Mouse (Mus musculus) hindbrain, embryonic 14.5 days (tissue): ENCODE data around the gene Smyd5. TPM values are rescaled to one million over a fixed set of nuclear protein-coding genes. Genes with fewer than 3 reads are reported as not detected.
"Not testable (repeated sequence)": the region's sequence is repeated elsewhere in the genome, so short reads cannot be mapped to it uniquely, and the experiment has no call there.

Experiments used
- ATAC-seq: fragments of 200-750 bp; cut with Nextera tagmentation; 2 replicates; pipeline ENCODE4 v1.8.0; 2017; ENCODE audit warnings: moderate number of reproducible peaks, mild to moderate bottlenecking, moderate TSS enrichment, moderate library complexity; ENCODE audit not compliant: low FRiP score
- DNase-seq: peaks from one replicate; pipeline ENCODE4 v3.0.0-alpha.2; 2015; ENCODE audit warnings: low spot score
- H3K27ac ChIP-seq: fragments of 300-500 bp; sonication (generic); 2 replicates; pipeline ENCODE4 v1.5.1; 2014; ENCODE audit warnings: mild to moderate bottlenecking, moderate library complexity
- H3K27me3 ChIP-seq: fragments of 300-500 bp; sonication (generic); 2 replicates; pipeline ENCODE4 v1.6.1; 2014; ENCODE audit warnings: mild to moderate bottlenecking, low read length, mixed read lengths; ENCODE audit not compliant: control insufficient read depth, insufficient read depth
- H3K36me3 ChIP-seq: fragments of 300-500 bp; sonication (generic); replicated peaks from 2 replicates; pipeline ENCODE4 v1.6.1; 2014; ENCODE audit not compliant: control insufficient read depth, insufficient read depth
- H3K4me1 ChIP-seq: fragments of 300-500 bp; sonication (generic); replicated peaks from 2 replicates; pipeline ENCODE4 v1.6.1; 2014; ENCODE audit warnings: antibody characterized with exemption, low read length, mixed read lengths; ENCODE audit not compliant: control insufficient read depth, insufficient read depth
- H3K4me2 ChIP-seq: fragments of 300-500 bp; sonication (generic); replicated peaks from 2 replicates; pipeline ENCODE4 v1.6.1; 2014; ENCODE audit warnings: mild to moderate bottlenecking, moderate library complexity
- H3K4me3 ChIP-seq: fragments of 300-500 bp; sonication (generic); replicated peaks from 2 replicates; pipeline ENCODE4 v1.5.1; 2014; ENCODE audit warnings: mild to moderate bottlenecking, low read length
- H3K9ac ChIP-seq: fragments of 300-500 bp; sonication (generic); 2 replicates; pipeline ENCODE4 v1.6.1; 2014
- H3K9me3 ChIP-seq: fragments of 300-500 bp; sonication (generic); 2 replicates; pipeline ENCODE4 v1.6.1; 2016; ENCODE audit warnings: low read length; ENCODE audit not compliant: control insufficient read depth
- WGBS: fragments of 180-500 bp; shearing (Covaris S2); extraction: QIAGEN DNeasy Blood & Tissue Kit; methylation state at CpG from one replicate; pipeline ENCODE4 v1.1.7; 2014; 5-methylcytosine and 5-hydroxymethylcytosine counted together
- polyA plus RNA-seq: library from polyadenylated mRNA; unstranded; fragments of >200 nt; fragmentation: Nextera tagmentation; extraction: Ambion mirVana; gene quantifications from 2 replicates; pipeline ENCODE4 v1.2.1, GENCODE M21; 2014

Smyd5 gene
- polyA plus RNA-seq, 1 experiment from 2014 or later = 58.8 TPM

DNA sequence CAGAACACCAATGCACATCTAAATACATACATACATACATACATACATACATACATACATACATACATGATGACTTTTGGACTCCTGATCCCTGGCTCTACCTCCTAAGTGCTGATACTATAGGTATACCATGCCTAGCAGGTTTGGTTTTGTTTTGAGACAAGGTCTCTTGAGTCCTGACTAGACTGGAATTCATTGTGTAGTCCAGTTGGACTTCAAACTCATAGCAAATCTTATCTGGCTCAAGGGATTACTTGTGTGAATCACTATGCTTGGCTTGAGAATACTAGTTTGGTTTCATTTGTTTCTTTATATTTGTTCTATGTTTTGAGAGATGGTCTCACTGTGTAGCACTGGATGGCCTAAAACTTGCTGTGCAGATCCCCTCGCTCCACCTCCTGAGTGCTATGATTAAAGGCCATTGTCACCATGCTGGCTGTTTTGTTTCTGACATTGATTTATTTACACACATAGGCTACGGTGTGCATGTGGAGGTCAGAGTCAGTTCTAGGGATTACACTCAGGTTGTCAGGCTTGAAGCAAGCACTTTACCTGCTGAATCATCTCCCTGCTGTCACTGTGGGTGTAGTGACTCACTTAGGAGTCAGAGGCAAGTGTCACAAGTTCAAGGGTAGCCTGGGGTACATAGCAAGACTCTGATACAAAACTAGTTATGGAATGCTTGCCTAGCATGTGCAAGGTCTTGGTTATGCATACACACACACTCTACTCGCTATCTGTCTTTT, 11.9 kb downstream of the Smyd5 start:
- ATAC-seq (no peak), DNase-seq (no peak)
- no peaks in the 10 kb centered on the region for H3K27me3 ChIP-seq
- H3K4me1 ChIP-seq = no peaks in the 10 kb centered on the region
- no peak overlapping the region for H3K4me3 ChIP-seq
- H3K9ac ChIP-seq = no peak overlapping the region
- 87% methylated on average over 3 of the region's 3 CpGs for WGBS
- H3K36me3 ChIP-seq = peaks cover 83% of the 10 kb centered on the region
- H3K9me3 ChIP-seq = no peaks in the 10 kb centered on the region
- no peak overlapping the region for H3K27ac ChIP-seq
- no peak overlapping the region for H3K4me2 ChIP-seq

DNA sequence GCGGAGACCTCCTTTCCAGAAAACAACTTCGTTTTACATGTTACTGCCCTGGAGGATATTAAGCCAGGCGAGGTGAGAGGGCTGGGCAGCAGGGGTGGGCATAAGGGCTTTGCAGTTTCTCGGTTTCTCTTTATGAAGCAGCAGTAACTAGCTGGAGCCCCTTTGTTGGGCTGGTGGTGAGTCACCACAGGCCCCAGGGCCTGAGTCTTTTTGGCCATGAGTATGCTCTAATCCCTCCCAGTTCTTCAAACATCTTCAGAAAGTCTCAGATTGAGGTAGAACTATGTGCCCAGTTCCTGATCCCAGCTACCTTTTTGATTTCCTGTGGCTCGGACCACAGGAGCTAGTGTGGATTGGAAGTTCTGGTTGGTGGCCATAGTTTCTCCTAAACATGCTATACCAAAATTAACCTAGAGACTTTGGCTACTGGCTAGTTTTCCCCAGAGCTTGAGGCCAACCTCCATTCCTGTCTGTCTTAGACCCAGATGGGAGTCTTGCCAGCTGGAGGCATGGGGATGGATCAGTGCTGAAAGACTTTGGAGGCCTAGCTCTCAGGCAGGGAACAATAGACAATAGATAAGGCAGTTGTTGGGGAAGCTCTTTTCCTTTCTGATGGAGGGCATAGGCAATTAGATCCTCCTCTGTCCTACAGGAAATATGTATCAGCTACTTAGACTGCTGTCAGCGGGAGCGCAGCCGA, 12.6 kb downstream of the Smyd5 start:
- Histone ChIP-seq H3K27me3 (no peaks in the 10 kb centered on the region), H3K9me3 (no peaks in the 10 kb centered on the region), H3K4me1 (no peaks in the 10 kb centered on the region), H3K36me3 (peaks cover 75% of the 10 kb centered on the region), H3K4me3 (no peak overlapping the region), H3K9ac (no peak overlapping the region), H3K27ac (no peak overlapping the region), H3K4me2 (no peak overlapping the region)
- DNase-seq = no peak
- no peak for ATAC-seq
- WGBS = 95% methylated on average over 8 of the region's 8 CpGs

DNA sequence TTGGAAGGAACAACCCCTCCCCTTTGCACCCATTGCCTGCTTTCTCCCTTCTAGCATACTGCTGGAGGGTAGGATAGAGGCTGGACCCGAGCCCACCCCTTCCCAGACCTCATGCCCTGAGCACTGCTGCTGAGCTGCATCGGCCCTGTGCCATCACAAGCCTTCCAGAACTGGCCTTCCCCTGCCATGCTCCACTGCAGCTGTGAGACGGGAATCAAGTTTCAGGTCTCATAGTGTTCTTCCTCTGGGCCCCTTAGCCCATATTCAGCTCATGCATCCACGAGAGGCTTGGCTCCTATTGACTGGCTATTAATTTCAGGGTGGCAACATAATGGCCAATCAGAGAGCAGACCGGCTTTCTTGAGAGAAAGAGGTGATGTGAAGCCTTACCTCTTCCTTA, 13.5 kb downstream of the Smyd5 start:
- WGBS = 86% methylated on average over 5 of the region's 5 CpGs
- Histone ChIP-seq H3K4me3 (no peak overlapping the region), H3K9me3 (no peaks in the 10 kb centered on the region), H3K27ac (no peak overlapping the region), H3K9ac (no peak overlapping the region), H3K36me3 (peaks cover 68% of the 10 kb centered on the region), H3K4me2 (no peak overlapping the region), H3K27me3 (no peaks in the 10 kb centered on the region), H3K4me1 (no peaks in the 10 kb centered on the region)
- DNase-seq (no peak), ATAC-seq (no peak)

DNA sequence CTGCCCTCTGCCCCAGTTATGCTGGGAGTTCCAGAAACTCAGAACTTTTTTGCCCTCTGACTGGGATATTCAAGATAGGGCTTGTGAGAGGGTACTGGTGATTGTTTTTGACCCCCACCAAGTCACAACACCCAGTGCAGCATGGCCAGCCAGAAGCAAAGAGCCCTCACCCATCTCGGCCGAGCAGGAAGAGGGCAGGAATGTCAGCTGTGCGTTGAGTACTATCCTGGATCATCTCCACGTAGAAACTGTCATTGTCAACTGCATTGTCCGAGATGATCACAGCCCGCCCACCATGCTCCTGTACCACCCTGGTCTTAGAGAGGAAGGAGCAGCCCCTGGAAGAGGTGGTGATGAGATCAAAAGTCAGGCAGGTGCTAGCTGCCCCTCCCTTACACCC, 15.6 kb downstream of the Smyd5 start:
- Histone ChIP-seq H3K4me2 (no peak overlapping the region), H3K4me3 (no peak overlapping the region), H3K9ac (no peak overlapping the region), H3K27ac (no peak overlapping the region), H3K9me3 (no peaks in the 10 kb centered on the region), H3K27me3 (no peaks in the 10 kb centered on the region), H3K36me3 (peaks cover 47% of the 10 kb centered on the region), H3K4me1 (no peaks in the 10 kb centered on the region)
- ATAC-seq (no peak), DNase-seq (no peak)
- 92% methylated on average over 6 of the region's 6 CpGs for WGBS

DNA sequence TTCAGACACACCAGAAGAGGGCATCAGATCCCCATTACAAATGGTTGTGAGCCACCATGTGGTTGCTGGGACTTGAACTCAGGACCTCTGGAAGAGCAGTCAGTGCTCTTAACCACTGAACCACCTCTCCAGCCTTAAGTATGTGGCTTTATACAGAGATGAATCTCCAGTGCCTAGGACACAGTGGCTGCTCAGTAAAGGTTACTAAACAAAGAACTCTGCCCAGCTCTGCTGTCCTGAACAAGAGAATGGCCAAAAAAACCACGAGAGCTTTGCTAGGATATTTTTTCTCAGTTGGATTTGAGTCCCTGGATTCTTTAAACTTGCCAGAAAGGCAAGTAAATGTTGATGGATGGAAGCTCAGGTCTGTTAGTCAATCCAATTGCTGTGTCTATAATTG, 18.4 kb downstream of the Smyd5 start:
- DNase-seq, H3K27me3 ChIP-seq, H3K9me3 ChIP-seq, H3K27ac ChIP-seq, H3K9ac ChIP-seq, ATAC-seq: not testable (repeated sequence)
- Histone ChIP-seq H3K4me2 (peak overlapping the region; percentile 97), H3K4me1 (peaks cover 25% of the 10 kb centered on the region), H3K4me3 (0 out of 2 replicates have a peak overlapping the region, but pooled peaks have one; percentile 70), H3K36me3 (peaks cover 27% of the 10 kb centered on the region)
- WGBS = 64% methylated on average over 1 of the region's 1 CpGs

DNA sequence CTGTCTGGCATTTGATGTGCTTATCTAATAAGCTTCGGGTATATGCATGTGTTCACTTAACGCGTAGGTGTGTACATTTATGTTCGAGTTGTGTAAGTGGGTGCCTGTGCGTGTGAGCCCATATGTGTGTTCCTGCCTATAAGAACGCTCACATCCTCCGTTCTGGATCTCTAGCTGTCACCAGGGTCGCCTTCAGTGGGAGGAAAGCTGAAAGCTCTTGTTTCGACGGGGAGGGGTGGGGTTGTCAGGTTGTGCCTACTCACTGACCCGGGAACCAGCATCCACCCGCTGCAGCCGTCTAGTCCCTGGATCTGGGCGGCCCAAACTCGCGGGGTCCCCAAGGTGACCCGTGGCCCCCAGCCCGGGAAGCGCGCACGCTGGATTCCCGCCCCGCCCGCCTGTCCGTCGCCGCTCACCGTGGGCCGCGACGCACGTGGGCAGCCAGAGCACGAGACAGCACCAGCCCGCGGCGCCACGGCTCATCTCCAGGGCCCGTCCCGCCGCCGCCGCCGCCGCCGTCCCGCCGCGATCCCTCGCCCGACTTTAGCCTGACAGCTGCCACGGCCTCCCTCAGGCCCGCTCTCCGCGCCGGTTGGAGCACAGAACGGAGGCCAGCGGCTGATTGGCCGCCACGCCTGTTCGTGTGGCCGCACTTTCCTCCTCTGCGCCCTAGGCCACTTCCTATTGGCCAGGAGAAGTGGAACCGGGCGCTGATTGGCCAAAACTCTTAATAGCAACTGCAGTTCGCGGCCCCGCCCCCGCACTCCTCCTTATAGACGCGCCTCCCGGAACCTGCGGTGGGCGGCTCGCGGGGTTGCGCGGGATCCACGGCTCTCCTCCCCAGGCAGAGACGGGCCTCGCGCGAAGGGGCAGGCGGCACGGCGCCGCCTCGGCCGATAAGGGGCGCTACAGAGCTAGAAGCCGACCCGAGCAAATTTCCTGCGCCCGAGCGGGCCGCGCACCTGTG, 19.2 kb downstream of the Smyd5 start, which contains the start of gene Cct7:
TSS of gene Cct7 (plus strand) at position 818 of the 967 bp plus-strand sequence.
- WGBS = 3% methylated on average over 84 of the region's 96 CpGs
- Histone ChIP-seq H3K4me1 (peaks cover 30% of the 10 kb centered on the region), H3K9ac (peak within 1 kb of the TSS; percentile 89), H3K4me3 (peak within 1 kb of the TSS; percentile 70), H3K27me3 (no peaks in the 10 kb centered on the region), H3K36me3 (peaks cover 20% of the 10 kb centered on the region), H3K9me3 (no peaks in the 10 kb centered on the region), H3K4me2 (peak within 1 kb of the TSS; percentile 97), H3K27ac (peak within 1 kb of the TSS; percentile 92)
- peak; percentile 95 for ATAC-seq
- peak; percentile 98 for DNase-seq

DNA sequence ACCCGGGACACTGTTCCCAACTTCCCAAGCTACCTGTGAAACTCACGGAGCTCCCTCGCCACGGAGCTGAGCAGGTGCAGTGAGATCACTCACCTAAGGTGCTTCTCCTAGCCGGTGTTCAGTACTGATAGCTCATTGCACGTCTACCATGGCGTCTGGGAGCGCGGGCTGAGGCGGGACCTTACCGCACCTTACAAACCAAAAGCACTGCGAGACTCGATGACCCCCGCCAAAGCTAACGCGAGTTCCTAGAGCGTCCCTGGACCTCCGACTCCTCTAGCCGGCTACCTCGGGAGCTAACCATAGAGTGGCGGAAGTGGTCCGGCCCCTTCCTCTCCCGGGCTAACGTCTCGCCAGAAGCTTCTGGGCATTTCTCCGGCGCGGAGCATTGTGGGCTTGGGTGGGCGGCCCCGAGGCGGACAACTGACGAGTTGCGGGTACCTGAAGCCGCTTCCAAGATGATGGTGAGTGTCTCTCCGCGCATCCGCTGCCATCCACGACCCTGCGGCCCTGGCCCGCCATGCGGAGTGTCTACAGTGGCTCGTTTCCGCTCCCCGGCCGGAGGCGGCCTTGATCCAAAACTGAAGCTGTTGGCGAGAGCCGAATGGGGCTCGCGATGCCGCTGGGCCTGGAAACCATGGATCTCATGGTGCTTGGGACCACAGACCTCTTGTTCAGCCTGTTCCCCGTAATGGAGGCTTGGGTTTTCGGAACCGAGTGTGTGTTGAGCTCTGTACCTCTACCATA, 20.0 kb downstream of the Smyd5 start, which contains the start of gene Pradc1:
TSS of gene Pradc1 (minus strand) at position 307 of the 747 bp plus-strand sequence.
- H3K4me1 ChIP-seq = peaks cover 35% of the 10 kb centered on the region
- H3K4me2 ChIP-seq = peak within 1 kb of the TSS; percentile 97
- under 1% methylated on average over 54 of the region's 54 CpGs for WGBS
- peak within 1 kb of the TSS; percentile 70 for H3K4me3 ChIP-seq
- DNase-seq (peak; percentile 99), ATAC-seq (peak; percentile 91)
- no peaks in the 10 kb centered on the region for H3K27me3 ChIP-seq
- H3K36me3 ChIP-seq = 0 out of 2 replicates have a peak, but pooled peaks cover 11% of the 10 kb centered on the region
- H3K9me3 ChIP-seq = no peaks in the 10 kb centered on the region
- H3K27ac ChIP-seq = peak within 1 kb of the TSS; percentile 92
- peak within 1 kb of the TSS; percentile 89 for H3K9ac ChIP-seq

DNA sequence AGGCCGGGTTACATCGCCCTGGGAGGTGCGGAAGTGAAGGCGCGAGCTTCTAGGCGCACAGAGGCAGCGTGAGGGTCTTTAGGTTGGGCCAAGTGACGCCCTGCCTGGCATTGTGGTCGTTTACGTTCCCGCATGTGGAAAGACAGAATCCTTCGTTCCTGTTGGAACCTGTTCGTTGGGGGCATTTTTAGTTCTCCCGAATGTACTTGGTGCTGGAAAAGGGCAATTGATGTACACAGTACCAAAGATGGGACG, 20.5 kb downstream of the Smyd5 start:
- H3K9me3 ChIP-seq = no peaks in the 10 kb centered on the region
- peak overlapping the region; percentile 70 for H3K4me3 ChIP-seq
- DNase-seq (no peak), ATAC-seq (no peak)
- H3K27ac ChIP-seq = peak overlapping the region; percentile 92
- H3K36me3 ChIP-seq = 0 out of 2 replicates have a peak, but pooled peaks cover 7% of the 10 kb centered on the region
- no peaks in the 10 kb centered on the region for H3K27me3 ChIP-seq
- under 1% methylated on average over 15 of the region's 15 CpGs for WGBS
- peaks cover 37% of the 10 kb centered on the region for H3K4me1 ChIP-seq
- peak overlapping the region; percentile 89 for H3K9ac ChIP-seq
- peak overlapping the region; percentile 97 for H3K4me2 ChIP-seq
